Mouse (Mus musculus) E14TG2a.4 (cell line): ENCODE measurements around the gene Rnf180.

Experiments used
- CTCF ChIP-seq: conservative IDR thresholded peaks from 2 replicates; pipeline ENCODE4 v1.5.1; 2014; ENCODE audit warnings: low read length
- POU5F1 ChIP-seq: IDR thresholded peaks from 2 replicates; pipeline ENCODE4 v1.6.1; 2014; ENCODE audit warnings: low read length, borderline replicate concordance

- TF ChIP-seq CTCF (no peak), POU5F1 (no peak)
Measured at GRCm38 (mm10) chr13:105279397-105280018, 15.1 kb downstream of the Rnf180 start.
